Mouse (Mus musculus) hindbrain, embryonic 16.5 days (tissue): ENCODE measurements around the gene Gm10577. TPM values are rescaled to one million over a fixed set of nuclear protein-coding genes. Genes with fewer than 3 reads are reported as not detected.

Experiments used
- ATAC-seq: fragments of 200-750 bp; cut with Nextera tagmentation; 2 replicates; pipeline ENCODE4 v1.8.0; 2017; ENCODE audit warnings: moderate TSS enrichment, moderate library complexity
- H3K27ac ChIP-seq: fragments of 300-500 bp; sonication (generic); 2 replicates; pipeline ENCODE4 v1.5.1; 2014; ENCODE audit warnings: low read depth, mild to moderate bottlenecking, control low read depth, low read length, moderate library complexity
- H3K27me3 ChIP-seq: fragments of 300-500 bp; sonication (generic); replicated peaks from 2 replicates; pipeline ENCODE4 v1.6.1; 2014; ENCODE audit warnings: low read length; ENCODE audit not compliant: control insufficient read depth, insufficient read depth
- H3K36me3 ChIP-seq: fragments of 300-500 bp; sonication (generic); 2 replicates; pipeline ENCODE4 v1.6.1; 2014; ENCODE audit warnings: mild to moderate bottlenecking, low read length, moderate library complexity, mixed read lengths; ENCODE audit not compliant: control insufficient read depth, insufficient read depth
- H3K4me1 ChIP-seq: fragments of 300-500 bp; sonication (generic); 2 replicates; pipeline ENCODE4 v1.6.1; 2014; ENCODE audit warnings: low read depth, low read length; ENCODE audit not compliant: control insufficient read depth, insufficient read depth
- H3K4me2 ChIP-seq: fragments of 300-500 bp; sonication (generic); 2 replicates; pipeline ENCODE4 v1.6.1; 2014; ENCODE audit warnings: mild to moderate bottlenecking, low read length, control low read depth, moderate library complexity
- H3K4me3 ChIP-seq: fragments of 300-500 bp; sonication (generic); 2 replicates; pipeline ENCODE4 v1.5.1; 2014; ENCODE audit warnings: mild to moderate bottlenecking, low read length, control low read depth, moderate library complexity
- H3K9ac ChIP-seq: fragments of 300-500 bp; sonication (generic); 2 replicates; pipeline ENCODE4 v1.6.1; 2014; ENCODE audit warnings: low read depth, mild to moderate bottlenecking, control low read depth, low read length, moderate library complexity
- H3K9me3 ChIP-seq: fragments of 300-500 bp; sonication (generic); 2 replicates; pipeline ENCODE4 v1.6.1; 2014; ENCODE audit warnings: mild to moderate bottlenecking, low read length, moderate library complexity; ENCODE audit not compliant: control insufficient read depth
- WGBS: fragments of 180-500 bp; shearing (Covaris S2); extraction: QIAGEN DNeasy Blood & Tissue Kit; methylation state at CpG from one replicate; pipeline ENCODE4 v1.1.7; 2014; 5-methylcytosine and 5-hydroxymethylcytosine counted together
- polyA plus RNA-seq: library from polyadenylated mRNA; unstranded; fragments of >200 nt; fragmentation: Nextera tagmentation; extraction: Ambion mirVana; gene quantifications from 2 replicates; pipeline ENCODE4 v1.2.1, GENCODE M21; 2015

Gene Gm10577
- polyA plus RNA-seq, 1 experiment from 2014 or later = not detected

- 65% methylated on average over 8 of the region's 8 CpGs for WGBS
- H3K36me3 ChIP-seq = peaks cover 8% of the 10 kb centered on the region
- H3K4me1 ChIP-seq = peaks cover 8% of the 10 kb centered on the region
- no peak overlapping the region for H3K9ac ChIP-seq
- H3K9me3 ChIP-seq = no peaks in the 10 kb centered on the region
- no peak overlapping the region for H3K4me3 ChIP-seq
- no peak overlapping the region for H3K27ac ChIP-seq
- no peaks in the 10 kb centered on the region for H3K27me3 ChIP-seq
- ATAC-seq = no peak
- no peak overlapping the region for H3K4me2 ChIP-seq
These were observed 32.2 kb downstream of the Gm10577 start for GRCm38 (mm10) chr4:100988231-100988799.

GRCm38 (mm10) chr4:100987187-100987586, 33.3 kb downstream of the Gm10577 start:
- ATAC-seq = no peak
- H3K4me1 ChIP-seq = peaks cover 8% of the 10 kb centered on the region
- 87% methylated on average over 1 of the region's 1 CpGs for WGBS
- no peak overlapping the region for H3K4me3 ChIP-seq
- H3K9me3 ChIP-seq = no peaks in the 10 kb centered on the region
- H3K36me3 ChIP-seq = peaks cover 8% of the 10 kb centered on the region
- no peak overlapping the region for H3K4me2 ChIP-seq
- no peak overlapping the region for H3K9ac ChIP-seq
- H3K27me3 ChIP-seq = no peaks in the 10 kb centered on the region
- H3K27ac ChIP-seq = no peak overlapping the region

GRCm38 (mm10) chr4:100977522-100977921, 43.0 kb downstream of the Gm10577 start:
- Histone ChIP-seq H3K9me3 (no peaks in the 10 kb centered on the region), H3K27me3 (no peaks in the 10 kb centered on the region), H3K27ac (no peak overlapping the region), H3K4me1 (peaks cover 5% of the 10 kb centered on the region; the same call in 1 of the 2 replicates), H3K4me2 (no peak overlapping the region), H3K9ac (no peak overlapping the region), H3K36me3 (peaks cover 9% of the 10 kb centered on the region), H3K4me3 (no peak overlapping the region)
- no peak for ATAC-seq
- WGBS = 93% methylated on average over 7 of the region's 7 CpGs

- H3K9me3 ChIP-seq = no peaks in the 10 kb centered on the region
- peaks cover 5% of the 10 kb centered on the region; the same call in 1 of the 2 replicates for H3K4me1 ChIP-seq
- H3K27ac ChIP-seq = peak overlapping the region; percentile 72
- H3K4me3 ChIP-seq = no peak overlapping the region
- peaks cover 9% of the 10 kb centered on the region for H3K36me3 ChIP-seq
- no peak overlapping the region for H3K4me2 ChIP-seq
- no peak overlapping the region for H3K9ac ChIP-seq
- H3K27me3 ChIP-seq = no peaks in the 10 kb centered on the region
- WGBS = 25% methylated on average over 14 of the region's 14 CpGs
- ATAC-seq = peak; percentile 50
These were observed 46.0 kb downstream of the Gm10577 start for GRCm38 (mm10) chr4:100974455-100975035.

- ATAC-seq = peak; percentile 95
- no peaks in the 10 kb centered on the region for H3K9me3 ChIP-seq
- H3K9ac ChIP-seq = no peak overlapping the region
- H3K27ac ChIP-seq = peak overlapping the region; percentile 72
- peaks cover 9% of the 10 kb centered on the region for H3K36me3 ChIP-seq
- no peak overlapping the region for H3K4me2 ChIP-seq
- no peaks in the 10 kb centered on the region for H3K27me3 ChIP-seq
- H3K4me3 ChIP-seq = no peak overlapping the region
- H3K4me1 ChIP-seq = peaks cover 5% of the 10 kb centered on the region; the same call in 1 of the 2 replicates
- 22% methylated on average over 16 of the region's 16 CpGs for WGBS
These were observed 46.6 kb downstream of the Gm10577 start for GRCm38 (mm10) chr4:100973641-100974454.

Other genes with a start within 250 kb of the Gm10577 start
- 10.6 and 17.4 TPM in 2 replicates for gene Cachd1, start 244.0 kb downstream of the Gm10577 start, polyA plus RNA-seq
- 4.7 and 6.0 TPM in 2 replicates for gene Raver2, start 48.3 kb upstream of the Gm10577 start, polyA plus RNA-seq
- gene Jak1, start 244.6 kb upstream of the Gm10577 start, polyA plus RNA-seq = 89.4 and 103 TPM in 2 replicates